Mouse (Mus musculus) spleen, adult 2 months (tissue): ENCODE measurements around the gene Tut1. TPM values are rescaled to one million over a fixed set of nuclear protein-coding genes. Genes with fewer than 3 reads are reported as not detected.

ENCODE experiments used
- DNase-seq, 2 experiments: peaks; one replicate each; pipeline versions ENCODE4 v3.0.0 to v3.0.0-alpha.2; 2012 to 2021; ENCODE audit warnings: low spot score in 2 of 2, low read depth in 1 of 2
- H3K27ac ChIP-seq: fragments of 200-500 bp; 2 replicates; pipeline ENCODE4 v1.5.1; 2012; ENCODE audit warnings: low read length, inconsistent platforms; ENCODE audit not compliant: insufficient read depth
- H3K27me3 ChIP-seq: fragments of 200-500 bp; 2 replicates; pipeline ENCODE4 v1.6.1; 2012; ENCODE audit warnings: mild to moderate bottlenecking, moderate library complexity, low read length, inconsistent platforms; ENCODE audit not compliant: control insufficient read depth, insufficient read depth
- H3K36me3 ChIP-seq: fragments of 200-500 bp; 2 replicates; pipeline ENCODE4 v1.6.1; 2012; ENCODE audit warnings: mild to moderate bottlenecking, low read length, inconsistent platforms; ENCODE audit not compliant: control insufficient read depth, insufficient read depth
- H3K4me1 ChIP-seq: fragments of 200-500 bp; 2 replicates; pipeline ENCODE4 v1.6.1; 2011; ENCODE audit warnings: inconsistent platforms; ENCODE audit not compliant: control insufficient read depth, insufficient read depth, insufficient read length
- H3K4me3 ChIP-seq: fragments of 200-500 bp; 2 replicates; pipeline ENCODE4 v1.5.1; 2011; ENCODE audit warnings: mild to moderate bottlenecking, inconsistent platforms; ENCODE audit not compliant: insufficient read depth, insufficient read length; ENCODE audit errors: extremely low read depth
- CTCF ChIP-seq: fragments of 200-500 bp; IDR thresholded peaks from 2 replicates; pipeline ENCODE4 v1.5.1; 2011; ENCODE audit warnings: mild to moderate bottlenecking, inconsistent platforms; ENCODE audit not compliant: insufficient read depth, insufficient read length, insufficient replicate concordance; ENCODE audit errors: extremely low read depth
- POLR2A ChIP-seq: fragments of 200-500 bp; IDR thresholded peaks from 2 replicates; pipeline ENCODE4 v1.6.1; 2011; ENCODE audit warnings: low read depth, low read length, inconsistent platforms
- WGBS: fragments of 180-500 bp; shearing (Covaris S2); methylation state at CpG from one replicate; pipeline ENCODE4 v1.1.7; 2018; 5-methylcytosine and 5-hydroxymethylcytosine counted together
- polyA plus RNA-seq: library from polyadenylated mRNA; depleted of rRNA; stranded (reverse); fragments of >200 nt; gene quantifications from 2 replicates; pipeline ENCODE4 v1.2.3, GENCODE M21; 2012

Tut1 gene
- polyA plus RNA-seq, 1 experiment, result 18.3 TPM

- WGBS, result 72% methylated on average over 5 of the region's 5 CpGs
- Histone ChIP-seq H3K4me3 (no peak overlapping the region), H3K27ac (no peak overlapping the region), H3K36me3 (peaks cover 14% of the 10 kb centered on the region), H3K4me1 (peaks cover 44% of the 10 kb centered on the region; the same call in 1 of the 2 replicates), H3K27me3 (no peaks in the 10 kb centered on the region)
- TF ChIP-seq CTCF (no peak), POLR2A (no peak)
- DNase-seq, result no peak
Measured at GRCm38 (mm10) chr19:8982303-8983149, 28.9 kb downstream of the Tut1 start.

GRCm38 (mm10) chr19:8983150-8983650 is 29.6 kb downstream of the Tut1 start:
- no peaks in the 10 kb centered on the region for H3K27me3 ChIP-seq
- WGBS, result 48% methylated on average over 4 of the region's 4 CpGs
- H3K4me3 ChIP-seq, result no peak overlapping the region
- H3K27ac ChIP-seq, result peak overlapping the region; percentile 3; the same call in 1 of the 2 replicates
- H3K4me1 ChIP-seq, result peaks cover 44% of the 10 kb centered on the region; the same call in 1 of the 2 replicates
- H3K36me3 ChIP-seq, result peaks cover 9% of the 10 kb centered on the region
- no peak for TF ChIP-seq POLR2A
- no peak for TF ChIP-seq CTCF
- no peak for DNase-seq

- DNase-seq, result peak; percentile 69 to 97
- peaks cover 46% of the 10 kb centered on the region for H3K4me1 ChIP-seq
- H3K4me3 ChIP-seq, result no peak overlapping the region
- TF ChIP-seq POLR2A, result no peak
- TF ChIP-seq CTCF, result no peak
- peaks cover 4% of the 10 kb centered on the region; the same call in 1 of the 2 replicates for H3K27me3 ChIP-seq
- no peaks in the 10 kb centered on the region; the same call in 1 of the 2 replicates for H3K36me3 ChIP-seq
- 9% methylated on average over 7 of the region's 7 CpGs for WGBS
- H3K27ac ChIP-seq, result peak overlapping the region; percentile 76
Measured at GRCm38 (mm10) chr19:8984255-8984868, 30.7 kb downstream of the Tut1 start.

GRCm38 (mm10) chr19:8985891-8986290 is 32.2 kb downstream of the Tut1 start:
- no peak for DNase-seq
- peaks cover 6% of the 10 kb centered on the region for H3K27me3 ChIP-seq
- no peak overlapping the region for H3K27ac ChIP-seq
- 85% methylated on average over 5 of the region's 5 CpGs for WGBS
- H3K4me1 ChIP-seq, result peaks cover 44% of the 10 kb centered on the region
- H3K4me3 ChIP-seq, result no peak overlapping the region
- H3K36me3 ChIP-seq, result no peaks in the 10 kb centered on the region
- TF ChIP-seq POLR2A (no peak), CTCF (no peak)

GRCm38 (mm10) chr19:8987816-8988215 is 34.2 kb downstream of the Tut1 start:
- no peaks in the 10 kb centered on the region for H3K36me3 ChIP-seq
- H3K4me3 ChIP-seq, result no peak overlapping the region
- no peak for DNase-seq
- H3K27me3 ChIP-seq, result peaks cover 6% of the 10 kb centered on the region
- H3K4me1 ChIP-seq, result peaks cover 34% of the 10 kb centered on the region
- no peak overlapping the region for H3K27ac ChIP-seq
- TF ChIP-seq CTCF (no peak), POLR2A (no peak)
- WGBS, result 81% methylated on average over 2 of the region's 2 CpGs

GRCm38 (mm10) chr19:8988346-8989065 is 34.9 kb downstream of the Tut1 start:
- H3K4me1 ChIP-seq, result peaks cover 33% of the 10 kb centered on the region

More at GRCm38 (mm10) chr19:8988346-8989065, 34.9 kb downstream of the Tut1 start:
- Histone ChIP-seq H3K36me3 (no peaks in the 10 kb centered on the region), H3K27ac (no peak overlapping the region), H3K4me3 (peak overlapping the region; percentile 73; the same call in 1 of the 2 replicates), H3K27me3 (peaks cover 6% of the 10 kb centered on the region)
- no peak for DNase-seq
- TF ChIP-seq CTCF, result no peak
- TF ChIP-seq POLR2A, result no peak
- 76% methylated on average over 15 of the region's 15 CpGs for WGBS
